Mouse (Mus musculus): ENCODE results near the gene Clec4f.
A peak's percentile ranks its signal among the peaks of the same experiment; 100 is the strongest.
"Not testable (repeated sequence)": the region's sequence is repeated elsewhere in the genome, so short reads cannot be mapped to it uniquely, and the experiment has no call there.

Clec4f gene

GRCm38 (mm10) chr6:83656087-83656486, at the start of gene Clec4f:
Gene Clec4f (minus strand): TSS chr6:83656187.
- no peak for DNase-seq (ENCODE audit: low spot score)

- no peak for DNase-seq (ENCODE audit: low spot score)
These were observed 48.7 kb upstream of the Clec4f start for GRCm38 (mm10) chr6:83704701-83705100.

GRCm38 (mm10) chr6:83704294-83704693, 48.3 kb upstream of the Clec4f start:
- no peak for DNase-seq (ENCODE audit: low spot score)

- no peak for DNase-seq (ENCODE audit: low spot score)
These were observed 47.7 kb upstream of the Clec4f start for GRCm38 (mm10) chr6:83703722-83704078.

GRCm38 (mm10) chr6:83703000-83703721, 47.2 kb upstream of the Clec4f start:
- no peak for DNase-seq (ENCODE audit: low spot score)

GRCm38 (mm10) chr6:83702146-83702999, 46.4 kb upstream of the Clec4f start:
- no peak for DNase-seq (ENCODE audit: low spot score)

GRCm38 (mm10) chr6:83701001-83701400, 45.0 kb upstream of the Clec4f start:
- no peak for DNase-seq (ENCODE audit: low spot score)

GRCm38 (mm10) chr6:83699971-83700370, 44.0 kb upstream of the Clec4f start:
- DNase-seq (ENCODE audit: low spot score): no peak

- DNase-seq (ENCODE audit: low spot score): no peak
These were observed 41.9 kb upstream of the Clec4f start for GRCm38 (mm10) chr6:83697932-83698331.

- DNase-seq (ENCODE audit: low spot score): no peak
These were observed 40.7 kb upstream of the Clec4f start for GRCm38 (mm10) chr6:83696684-83697083.

GRCm38 (mm10) chr6:83695731-83696130, 39.7 kb upstream of the Clec4f start:
- DNase-seq (ENCODE audit: low spot score): no peak

- DNase-seq (ENCODE audit: low spot score): peak; percentile 77
These were observed 37.8 kb upstream of the Clec4f start for GRCm38 (mm10) chr6:83693835-83694234.

GRCm38 (mm10) chr6:83692962-83693361, 37.0 kb upstream of the Clec4f start:
- no peak for DNase-seq (ENCODE audit: low spot score)

- DNase-seq (ENCODE audit: low spot score): no peak
These were observed 34.9 kb upstream of the Clec4f start for GRCm38 (mm10) chr6:83690936-83691335.

GRCm38 (mm10) chr6:83690277-83690676, 34.3 kb upstream of the Clec4f start:
- peak; percentile 64 for DNase-seq (ENCODE audit: low spot score)

- no peak for DNase-seq (ENCODE audit: low spot score)
These were observed 33.4 kb upstream of the Clec4f start for GRCm38 (mm10) chr6:83689374-83689773.

GRCm38 (mm10) chr6:83677757-83678156, 21.8 kb upstream of the Clec4f start, which contains the start of gene Cd207:
Gene Cd207 (minus strand): TSS chr6:83677857.
- DNase-seq (ENCODE audit: low spot score): no peak

GRCm38 (mm10) chr6:83673395-83673794, 17.4 kb upstream of the Clec4f start:
- DNase-seq (ENCODE audit: low spot score): peak; percentile 87

- no peak for DNase-seq (ENCODE audit: low spot score)
These were observed 9.0 kb upstream of the Clec4f start for GRCm38 (mm10) chr6:83665009-83665408.

- DNase-seq (ENCODE audit: low spot score): no peak
These were observed 4.8 kb upstream of the Clec4f start for GRCm38 (mm10) chr6:83660821-83661220.

GRCm38 (mm10) chr6:83646715-83647114, 9.3 kb downstream of the Clec4f start:
- no peak for DNase-seq (ENCODE audit: low spot score)

GRCm38 (mm10) chr6:83635329-83635728, 20.7 kb downstream of the Clec4f start:
- no peak for DNase-seq (ENCODE audit: low spot score)

- not testable (repeated sequence) for DNase-seq (ENCODE audit: low spot score)
These were observed 21.4 kb downstream of the Clec4f start for GRCm38 (mm10) chr6:83634631-83635030.
